Mouse (Mus musculus) heart, embryonic 16.5 days (tissue): ENCODE data around the gene Gm3409. TPM values are rescaled to one million over a fixed set of nuclear protein-coding genes. Genes with fewer than 3 reads are reported as not detected.
"Not testable (repeated sequence)": the region's sequence is repeated elsewhere in the genome, so short reads cannot be mapped to it uniquely, and the experiment has no call there.

Experiments
- ATAC-seq: fragments of 200-750 bp; cut with Nextera tagmentation; replicated peaks from 2 replicates; pipeline ENCODE4 v1.8.0; 2017; ENCODE audit warnings: moderate number of reproducible peaks; ENCODE audit not compliant: insufficient read depth, low FRiP score; ENCODE audit errors: extremely low read depth
- H3K27ac ChIP-seq: fragments of 300-500 bp; sonication (generic); 2 replicates; pipeline ENCODE4 v1.5.1; 2014; ENCODE audit warnings: mild to moderate bottlenecking, low read length, control low read depth, moderate library complexity
- H3K27me3 ChIP-seq: fragments of 300-500 bp; sonication (generic); 2 replicates; pipeline ENCODE4 v1.6.1; 2014; ENCODE audit warnings: low read length, mixed read lengths; ENCODE audit not compliant: control insufficient read depth, insufficient read depth
- H3K36me3 ChIP-seq: fragments of 300-500 bp; sonication (generic); 2 replicates; pipeline ENCODE4 v1.6.1; 2014; ENCODE audit not compliant: control insufficient read depth, insufficient read depth
- H3K4me1 ChIP-seq: fragments of 300-500 bp; sonication (generic); 2 replicates; pipeline ENCODE4 v1.6.1; 2014; ENCODE audit warnings: low read length, mixed read lengths; ENCODE audit not compliant: control insufficient read depth, insufficient read depth
- H3K4me2 ChIP-seq: fragments of 300-500 bp; sonication (generic); 2 replicates; pipeline ENCODE4 v1.6.1; 2014; ENCODE audit warnings: low read depth, mild to moderate bottlenecking, control low read depth, low read length
- H3K4me3 ChIP-seq: fragments of 300-500 bp; sonication (generic); 2 replicates; pipeline ENCODE4 v1.5.1; 2014; ENCODE audit warnings: mild to moderate bottlenecking, control low read depth, low read length
- H3K9ac ChIP-seq: fragments of 300-500 bp; sonication (generic); 2 replicates; pipeline ENCODE4 v1.6.1; 2014; ENCODE audit warnings: low read length, control low read depth
- H3K9me3 ChIP-seq: fragments of 300-500 bp; sonication (generic); replicated peaks from 2 replicates; pipeline ENCODE4 v1.6.1; 2016; ENCODE audit warnings: low read length; ENCODE audit not compliant: control insufficient read depth
- WGBS: fragments of 180-500 bp; shearing (Covaris S2); extraction: QIAGEN DNeasy Blood & Tissue Kit; methylation state at CpG from one replicate; pipeline ENCODE4 v1.1.7; 2014; 5-methylcytosine and 5-hydroxymethylcytosine counted together
- polyA plus RNA-seq: library from polyadenylated mRNA; unstranded; fragments of >200 nt; fragmentation: Nextera tagmentation; extraction: Ambion mirVana; gene quantifications from 2 replicates; pipeline ENCODE4 v1.2.1, GENCODE M21; 2015

Gene Gm3409
- polyA plus RNA-seq = not detected in 2 replicates

DNA sequence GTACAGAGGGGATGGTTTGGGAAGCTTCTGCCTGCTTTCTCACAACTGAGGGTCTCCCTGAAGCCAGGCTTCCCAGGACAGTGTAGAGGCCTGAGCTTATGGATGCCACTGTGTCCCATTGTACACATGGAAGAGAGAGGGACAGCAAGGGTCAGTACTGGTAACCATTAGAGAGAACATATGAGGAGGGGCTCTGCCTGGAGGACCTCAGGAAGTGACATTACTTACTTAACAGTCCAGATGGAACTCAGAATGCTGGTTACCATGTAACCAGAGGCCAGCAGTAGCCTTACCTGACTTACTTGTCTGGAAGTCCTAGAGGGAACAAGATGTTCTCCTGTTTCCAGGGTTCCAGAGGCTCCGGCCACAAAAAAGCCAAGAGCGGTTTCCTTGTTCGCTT is at the start of gene Gm3409:
TSS of gene Gm3409 (plus strand) at position 301 of the 400 bp plus-strand sequence.
- H3K4me2 ChIP-seq, H3K9me3 ChIP-seq, H3K9ac ChIP-seq, H3K27ac ChIP-seq, H3K36me3 ChIP-seq, H3K4me3 ChIP-seq, ATAC-seq, H3K4me1 ChIP-seq, H3K27me3 ChIP-seq: not testable (repeated sequence)
- WGBS = 73% methylated on average over 2 of the region's 3 CpGs

- not testable (repeated sequence) for H3K4me1 ChIP-seq, H3K4me3 ChIP-seq, H3K36me3 ChIP-seq, H3K9me3 ChIP-seq, H3K27me3 ChIP-seq, H3K27ac ChIP-seq, ATAC-seq, H3K4me2 ChIP-seq, H3K9ac ChIP-seq
- 11% methylated on average over 3 of the region's 4 CpGs for WGBS
These were observed 48.5 kb upstream of the Gm3409 start for GRCm38 (mm10) chr5:146488959-146489358.

DNA sequence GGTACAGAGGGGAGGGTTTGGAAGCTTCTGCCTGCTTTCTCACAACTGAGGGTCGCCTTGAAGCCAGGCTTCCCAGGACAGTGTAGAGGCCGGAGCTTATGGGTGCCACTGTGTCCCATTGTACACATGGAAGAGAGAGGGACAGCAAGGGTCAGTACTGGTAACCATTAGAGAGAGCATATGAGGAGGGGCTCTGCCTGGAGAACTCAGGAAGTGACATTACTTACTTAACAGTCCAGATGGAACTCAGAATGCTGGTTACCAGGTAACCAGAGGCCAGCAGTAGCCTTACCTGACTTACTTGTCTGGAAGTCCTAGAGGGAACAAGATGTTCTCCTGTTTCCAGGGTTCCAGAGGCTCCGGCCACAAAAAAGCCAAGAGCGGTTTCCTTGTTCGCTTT is 46.4 kb upstream of the Gm3409 start, which contains the start of gene Gm6370:
TSS of gene Gm6370 (plus strand) at position 301 of the 400 bp plus-strand sequence.
- not testable (repeated sequence) for H3K9me3 ChIP-seq, H3K4me3 ChIP-seq, ATAC-seq, H3K27me3 ChIP-seq, H3K27ac ChIP-seq, H3K9ac ChIP-seq, H3K36me3 ChIP-seq, H3K4me2 ChIP-seq, H3K4me1 ChIP-seq
- WGBS = no CpG with 5 or more reads among the region's 5 CpGs

DNA sequence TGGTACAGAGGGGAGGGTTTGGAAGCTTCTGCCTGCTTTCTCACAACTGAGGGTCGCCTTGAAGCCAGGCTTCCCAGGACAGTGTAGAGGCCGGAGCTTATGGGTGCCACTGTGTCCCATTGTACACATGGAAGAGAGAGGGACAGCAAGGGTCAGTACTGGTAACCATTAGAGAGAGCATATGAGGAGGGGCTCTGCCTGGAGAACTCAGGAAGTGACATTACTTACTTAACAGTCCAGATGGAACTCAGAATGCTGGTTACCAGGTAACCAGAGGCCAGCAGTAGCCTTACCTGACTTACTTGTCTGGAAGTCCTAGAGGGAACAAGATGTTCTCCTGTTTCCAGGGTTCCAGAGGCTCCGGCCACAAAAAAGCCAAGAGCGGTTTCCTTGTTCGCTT is 35.3 kb upstream of the Gm3409 start, which contains the start of gene 4930449I24Rik:
TSS of gene 4930449I24Rik (plus strand) at position 301 of the 400 bp plus-strand sequence.
- H3K4me2 ChIP-seq, H3K27me3 ChIP-seq, H3K9ac ChIP-seq, H3K27ac ChIP-seq, H3K4me1 ChIP-seq, H3K4me3 ChIP-seq, H3K9me3 ChIP-seq, ATAC-seq, H3K36me3 ChIP-seq: not testable (repeated sequence)
- no CpG with 5 or more reads among the region's 5 CpGs for WGBS

DNA sequence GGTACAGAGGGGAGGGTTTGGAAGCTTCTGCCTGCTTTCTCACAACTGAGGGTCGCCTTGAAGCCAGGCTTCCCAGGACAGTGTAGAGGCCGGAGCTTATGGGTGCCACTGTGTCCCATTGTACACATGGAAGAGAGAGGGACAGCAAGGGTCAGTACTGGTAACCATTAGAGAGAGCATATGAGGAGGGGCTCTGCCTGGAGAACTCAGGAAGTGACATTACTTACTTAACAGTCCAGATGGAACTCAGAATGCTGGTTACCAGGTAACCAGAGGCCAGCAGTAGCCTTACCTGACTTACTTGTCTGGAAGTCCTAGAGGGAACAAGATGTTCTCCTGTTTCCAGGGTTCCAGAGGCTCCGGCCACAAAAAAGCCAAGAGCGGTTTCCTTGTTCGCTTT is 23.6 kb upstream of the Gm3409 start, which contains the start of gene Gm3402:
TSS of gene Gm3402 (plus strand) at position 301 of the 400 bp plus-strand sequence.
- H3K4me3 ChIP-seq, ATAC-seq, H3K27ac ChIP-seq, H3K4me2 ChIP-seq, H3K4me1 ChIP-seq, H3K9ac ChIP-seq, H3K36me3 ChIP-seq, H3K27me3 ChIP-seq, H3K9me3 ChIP-seq: not testable (repeated sequence)
- no CpG with 5 or more reads among the region's 5 CpGs for WGBS

- H3K4me1 ChIP-seq, H3K4me3 ChIP-seq, H3K9ac ChIP-seq, H3K27me3 ChIP-seq, H3K36me3 ChIP-seq, H3K9me3 ChIP-seq, ATAC-seq, H3K4me2 ChIP-seq, H3K27ac ChIP-seq: not testable (repeated sequence)
- 80% methylated on average over 1 of the region's 3 CpGs for WGBS
These were observed 11.9 kb upstream of the Gm3409 start, which contains the start of gene Gm3404 for GRCm38 (mm10) chr5:146525501-146525900. TSS of gene Gm3404 (plus strand) at chr5:146525801.

DNA sequence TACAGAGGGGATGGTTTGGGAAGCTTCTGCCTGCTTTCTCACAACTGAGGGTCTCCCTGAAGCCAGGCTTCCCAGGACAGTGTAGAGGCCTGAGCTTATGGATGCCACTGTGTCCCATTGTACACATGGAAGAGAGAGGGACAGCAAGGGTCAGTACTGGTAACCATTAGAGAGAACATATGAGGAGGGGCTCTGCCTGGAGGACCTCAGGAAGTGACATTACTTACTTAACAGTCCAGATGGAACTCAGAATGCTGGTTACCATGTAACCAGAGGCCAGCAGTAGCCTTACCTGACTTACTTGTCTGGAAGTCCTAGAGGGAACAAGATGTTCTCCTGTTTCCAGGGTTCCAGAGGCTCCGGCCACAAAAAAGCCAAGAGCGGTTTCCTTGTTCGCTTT is 18.4 kb downstream of the Gm3409 start, which contains the start of gene Gm3415:
TSS of gene Gm3415 (plus strand) at position 301 of the 400 bp plus-strand sequence.
- not testable (repeated sequence) for H3K27ac ChIP-seq, H3K9me3 ChIP-seq, ATAC-seq, H3K4me2 ChIP-seq, H3K36me3 ChIP-seq, H3K4me3 ChIP-seq, H3K27me3 ChIP-seq, H3K4me1 ChIP-seq, H3K9ac ChIP-seq
- no CpG with 5 or more reads among the region's 3 CpGs for WGBS

- 56% methylated on average over 1 of the region's 1 CpGs for WGBS
- peaks cover 2% of the 10 kb centered on the region; the same call in 1 of the 2 replicates for H3K9me3 ChIP-seq
- no peak overlapping the region for H3K4me2 ChIP-seq
- H3K4me1 ChIP-seq = no peaks in the 10 kb centered on the region
- no peaks in the 10 kb centered on the region for H3K36me3 ChIP-seq
- no peak overlapping the region for H3K27ac ChIP-seq
- no peak for ATAC-seq
- H3K27me3 ChIP-seq = no peaks in the 10 kb centered on the region
- H3K4me3 ChIP-seq = no peak overlapping the region
- no peak overlapping the region for H3K9ac ChIP-seq
These were observed 26.8 kb downstream of the Gm3409 start for GRCm38 (mm10) chr5:146564259-146564658.

- Histone ChIP-seq H3K9ac (no peak overlapping the region), H3K27ac (no peak overlapping the region), H3K27me3 (no peaks in the 10 kb centered on the region), H3K4me2 (no peak overlapping the region), H3K4me3 (no peak overlapping the region), H3K36me3 (no peaks in the 10 kb centered on the region), H3K4me1 (no peaks in the 10 kb centered on the region), H3K9me3 (peaks cover 2% of the 10 kb centered on the region; the same call in 1 of the 2 replicates)
- 50% methylated on average over 4 of the region's 4 CpGs for WGBS
- ATAC-seq = no peak
These were observed 29.6 kb downstream of the Gm3409 start for GRCm38 (mm10) chr5:146567054-146567453.
